Mouse (Mus musculus) Patski (cell line): ENCODE measurements around the gene Cars. TPM values are rescaled to one million over a fixed set of nuclear protein-coding genes. Genes with fewer than 3 reads are reported as not detected.

Experiments
- ATAC-seq: fragments of 100-300 bp; one replicate; pipeline ENCODE4 v1.8.0; 2021
- CTCF ChIA-PET: fragments of 350-600 bp; sonication (Branson Sonifier 250); formaldehyde crosslinking; loops from one replicate; lab custom pipeline; 2022; ENCODE audit warnings: inconsistent platforms; lab: Charles Lee
- POLR2A ChIA-PET: fragments of 350-600 bp; sonication (Branson Sonifier 250); formaldehyde crosslinking; loops from one replicate; lab custom pipeline; 2022; ENCODE audit warnings: antibody characterized with exemption, inconsistent platforms; lab: Charles Lee
- DNase-seq: peaks from one replicate; pipeline ENCODE4 v3.0.0-alpha.2; 2011; ENCODE audit warnings: low read depth, low spot score
- H3K27me3 ChIP-seq: fragments of 371-371 bp; one replicate; pipeline ENCODE4 v1.5.1; 2021
- CTCF ChIP-seq: fragments of 100-300 bp; IDR thresholded peaks from one replicate; pipeline ENCODE4 v1.5.1; 2021
- in situ Hi-C: fragments of 300-500 bp; cut with MboI; formaldehyde crosslinking; loops from 3 replicates; pipeline ENCODE4 v1.11.1; 2018; ENCODE audit warnings: low pct_unique_long_range_greater_than_20kb, mixed read lengths
- polyA plus RNA-seq: library from polyadenylated mRNA; unstranded; gene quantifications from one replicate; pipeline ENCODE4 v1.2.3, GENCODE M21; 2021

The Cars gene
- polyA plus RNA-seq, 1 experiment from 2014 or later: 81.5 TPM

DNA sequence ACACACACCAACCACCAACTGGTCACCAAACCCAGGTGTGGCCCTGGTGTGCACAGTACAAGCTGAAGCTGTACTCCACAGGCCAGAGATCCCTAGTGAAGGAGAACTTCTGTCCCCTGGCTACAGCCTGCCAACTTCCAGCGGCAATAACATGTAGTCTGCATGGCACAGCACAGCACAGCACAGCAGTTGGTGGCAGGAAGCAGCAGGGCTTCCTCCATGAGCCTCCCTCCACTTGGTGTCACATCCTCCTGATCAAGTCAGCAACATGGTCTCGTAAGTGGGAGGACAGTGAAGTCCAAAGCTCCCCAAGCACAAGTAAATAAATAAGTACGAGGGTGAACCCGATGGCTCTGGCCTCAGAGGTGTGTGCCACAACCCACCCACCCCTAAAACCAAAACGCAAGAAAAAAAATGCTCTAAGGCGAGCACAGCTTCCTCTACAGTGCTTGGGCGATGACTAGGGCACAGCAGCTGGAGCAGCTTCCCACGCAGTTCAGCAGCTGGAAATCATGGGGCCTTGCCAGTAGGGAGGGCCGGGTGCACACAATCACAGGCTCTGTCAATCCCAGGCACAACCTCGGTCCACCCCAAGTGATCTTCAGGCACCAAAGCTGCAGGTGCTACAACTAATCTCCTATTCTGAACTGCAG lies 86.0 kb downstream of the Cars start:
- no peak for ATAC-seq
- CTCF ChIA-PET: no interaction called here
- H3K27me3 ChIP-seq: no peaks in the 10 kb centered on the region
- DNase-seq: no peak
- TF ChIP-seq CTCF: no peak
- in situ Hi-C loops: no loop called here
- POLR2A ChIA-PET: interaction anchor here (0.8 kb wide), 1 partner anchor 34 kb away, joined by 3 read pairs; no protein-coding TSS in a partner anchor

DNA sequence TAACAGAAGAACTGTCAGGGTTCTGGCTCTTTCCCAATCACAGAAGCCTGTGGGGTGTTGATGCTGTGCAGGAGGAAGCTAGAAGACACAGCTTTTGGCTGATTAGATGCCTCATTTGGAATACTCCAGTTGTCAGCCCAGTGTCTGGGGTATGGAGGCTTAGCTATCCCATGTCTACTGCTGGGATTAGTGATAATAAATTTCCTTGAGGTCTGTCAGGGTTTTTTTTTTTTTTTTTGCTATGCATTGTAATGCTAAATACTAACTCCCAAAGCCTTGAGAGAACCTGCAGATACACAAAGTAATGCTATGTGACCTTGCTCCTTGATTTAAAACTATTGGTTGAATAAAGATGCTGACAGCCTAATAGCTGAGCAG lies 88.6 kb downstream of the Cars start:
- TF ChIP-seq CTCF: no peak
- ChIA-PET POLR2A (interaction anchor here (0.7 kb wide), 1 partner anchor 923 kb away, joined by 4 read pairs; no protein-coding TSS in a partner anchor), CTCF (interaction anchor here (1.1 to 2.6 kb wide), 3 partner anchors 41 to 45 kb away, joined by 3 to 6 read pairs (median 4); no protein-coding TSS in a partner anchor)
- no peak for DNase-seq
- ATAC-seq: no peak
- H3K27me3 ChIP-seq: no peaks in the 10 kb centered on the region
- in situ Hi-C loops: no loop called here

DNA sequence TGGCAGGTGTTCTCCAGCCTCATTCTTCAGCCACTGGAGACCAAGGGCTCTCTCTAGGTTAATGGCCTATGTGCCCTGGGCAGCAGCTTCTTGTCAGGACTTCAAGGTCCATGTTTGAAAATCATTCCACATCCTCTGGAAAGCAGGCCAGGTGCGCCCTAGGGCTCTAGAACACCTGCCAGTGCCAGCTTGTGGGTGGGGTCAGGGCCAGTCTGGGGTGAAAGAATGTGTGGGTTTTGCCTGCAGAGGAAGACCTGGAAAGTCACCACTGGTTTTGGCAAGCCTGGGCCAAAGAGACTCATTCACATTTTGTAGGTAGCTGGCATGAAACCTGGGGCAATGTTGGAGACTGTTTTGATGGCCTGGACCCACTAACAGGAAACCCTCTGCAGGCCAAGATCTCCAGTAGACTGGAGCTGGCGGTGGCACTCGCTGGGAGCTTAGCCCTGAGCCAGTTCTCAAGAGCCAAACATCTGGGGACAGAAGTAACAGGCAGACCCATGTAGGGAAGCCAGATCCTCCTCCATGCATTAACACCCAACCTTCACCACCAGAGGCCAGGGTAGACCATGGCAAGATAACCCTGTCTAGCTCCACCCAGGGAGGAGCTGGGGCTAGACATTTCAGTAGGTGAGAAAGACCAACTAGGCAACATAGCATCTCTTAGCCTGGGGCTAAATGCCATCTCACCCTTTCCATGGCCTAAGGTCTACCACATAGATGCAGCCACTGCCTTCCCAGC lies 89.1 kb downstream of the Cars start:
- no peak for TF ChIP-seq CTCF
- in situ Hi-C loops: no loop called here
- POLR2A ChIA-PET: interaction anchor here (0.6 kb wide), 1 partner anchor 388 kb away, joined by 3 read pairs; no protein-coding TSS in a partner anchor

DNA sequence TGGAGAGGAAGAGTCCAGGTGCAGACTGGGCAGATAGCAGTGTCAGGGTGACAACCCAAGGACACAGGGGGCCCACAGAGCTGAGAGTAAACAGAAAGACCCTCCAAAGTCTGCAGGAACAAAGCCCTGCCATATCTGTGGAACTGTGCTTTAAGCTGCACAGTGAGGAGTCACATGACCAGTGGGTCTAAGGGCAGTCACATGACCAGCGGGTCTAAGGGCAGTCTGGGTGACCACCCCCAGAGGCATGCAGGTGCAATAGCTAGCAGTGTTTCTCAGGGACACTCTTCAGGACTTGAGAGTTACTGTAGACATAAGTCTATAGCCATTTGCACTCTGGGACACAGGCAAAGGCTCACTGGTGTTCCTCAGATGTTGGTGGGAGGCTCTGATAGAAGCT lies 90.3 kb downstream of the Cars start:
- ATAC-seq (no peak), DNase-seq (no peak)
- ChIA-PET POLR2A (no interaction called here), CTCF (interaction anchor here (2.6 kb wide), 1 partner anchor 43 kb away, joined by 6 read pairs; no protein-coding TSS in a partner anchor)
- H3K27me3 ChIP-seq: no peaks in the 10 kb centered on the region
- no peak for TF ChIP-seq CTCF
- in situ Hi-C loops: no loop called here

More for the DNA sequence above, 89.1 kb downstream of the Cars start:
- no peaks in the 10 kb centered on the region for H3K27me3 ChIP-seq
- DNase-seq (no peak), ATAC-seq (no peak)
- CTCF ChIA-PET: interaction anchor here (1.1 to 2.6 kb wide), 2 partner anchors 40 to 44 kb away, joined by 3 to 6 read pairs; no protein-coding TSS in a partner anchor

Other genes starting within 250 kb of the Cars start
- gene Cdkn1c, start 139.0 kb downstream of the Cars start, polyA plus RNA-seq: 0.06 TPM
- gene Slc22a18, start 126.4 kb downstream of the Cars start, polyA plus RNA-seq: 0.13 TPM
- gene Phlda2, start 96.9 kb downstream of the Cars start, polyA plus RNA-seq: not detected
- gene Nap1l4, start 51.0 kb downstream of the Cars start, polyA plus RNA-seq: 127 TPM
- gene Tnfrsf26, start 28.6 kb upstream of the Cars start, polyA plus RNA-seq: 0.06 TPM
- 39.1 TPM for gene Tnfrsf22, start 49.6 kb upstream of the Cars start, polyA plus RNA-seq
- 20.6 TPM for gene Tnfrsf23, start 85.8 kb upstream of the Cars start, polyA plus RNA-seq
- gene Osbpl5, start 156.9 kb upstream of the Cars start, polyA plus RNA-seq: 50.0 TPM
- gene Mrgprg, start 166.9 kb upstream of the Cars start, polyA plus RNA-seq: not detected
- gene Mrgpre, start 184.4 kb upstream of the Cars start, polyA plus RNA-seq: 5.1 TPM
- 23.5 TPM for gene Nadsyn1, start 222.8 kb upstream of the Cars start, polyA plus RNA-seq
- 45.7 TPM for gene Dhcr7, start 223.1 kb upstream of the Cars start, polyA plus RNA-seq